Mouse (Mus musculus) splenic B cell, adult 2 months (primary cell): ENCODE results near the gene Scamp3.
A peak's percentile ranks its signal among the peaks of the same experiment; 100 is the strongest.

Experiments
- DNase-seq: peaks from one replicate; pipeline ENCODE4 v3.0.0-alpha.2; 2011; ENCODE audit warnings: low read depth, low spot score
- H3K27me3 ChIP-seq: 2 replicates; pipeline ENCODE4 v1.6.1; 2012; ENCODE audit warnings: mild to moderate bottlenecking, low read length, moderate library complexity, mixed read lengths; ENCODE audit not compliant: control insufficient read depth, poor library complexity, insufficient read depth, severe bottlenecking
- H3K36me3 ChIP-seq: 2 replicates; pipeline ENCODE4 v1.6.1; 2012; ENCODE audit warnings: mild to moderate bottlenecking, low read length, moderate library complexity, mixed read lengths; ENCODE audit not compliant: control insufficient read depth, poor library complexity, insufficient read depth, severe bottlenecking

The Scamp3 gene

GRCm38 (mm10) chr3:89179056-89179455, 1.8 kb downstream of the Scamp3 start:
- Histone ChIP-seq H3K27me3 (no peaks in the 10 kb centered on the region), H3K36me3 (peaks cover 19% of the 10 kb centered on the region; the same call in 1 of the 2 replicates)
- no peak for DNase-seq

- Histone ChIP-seq H3K27me3 (no peaks in the 10 kb centered on the region), H3K36me3 (peaks cover 7% of the 10 kb centered on the region; the same call in 1 of the 2 replicates)
- no peak for DNase-seq
Measured at GRCm38 (mm10) chr3:89181749-89182500, 4.7 kb downstream of the Scamp3 start.

- no peaks in the 10 kb centered on the region for H3K27me3 ChIP-seq
- DNase-seq, result no peak
- peaks cover 7% of the 10 kb centered on the region; the same call in 1 of the 2 replicates for H3K36me3 ChIP-seq
Measured at GRCm38 (mm10) chr3:89182531-89183057, 5.3 kb downstream of the Scamp3 start.

GRCm38 (mm10) chr3:89183058-89183958, 6.0 kb downstream of the Scamp3 start, which contains the start of gene Fam189b:
Fam189b (plus strand) TSS chr3:89183143.
- Histone ChIP-seq H3K27me3 (no peaks in the 10 kb centered on the region), H3K36me3 (peaks cover 7% of the 10 kb centered on the region; the same call in 1 of the 2 replicates)
- no peak for DNase-seq

- DNase-seq, result no peak
- H3K27me3 ChIP-seq, result no peaks in the 10 kb centered on the region
Measured at GRCm38 (mm10) chr3:89183959-89184315, 6.7 kb downstream of the Scamp3 start.

GRCm38 (mm10) chr3:89187197-89187596, 9.9 kb downstream of the Scamp3 start:
- DNase-seq, result peak; percentile 32

More at GRCm38 (mm10) chr3:89183959-89184315, 6.7 kb downstream of the Scamp3 start:
- H3K36me3 ChIP-seq, result peaks cover 6% of the 10 kb centered on the region; the same call in 1 of the 2 replicates

GRCm38 (mm10) chr3:89187690-89188477, 10.6 kb downstream of the Scamp3 start:
- Histone ChIP-seq H3K27me3 (no peaks in the 10 kb centered on the region), H3K36me3 (no peaks in the 10 kb centered on the region)
- DNase-seq, result peak; percentile 52

More at GRCm38 (mm10) chr3:89187197-89187596, 9.9 kb downstream of the Scamp3 start:
- H3K36me3 ChIP-seq, result no peaks in the 10 kb centered on the region
- no peaks in the 10 kb centered on the region for H3K27me3 ChIP-seq

- H3K27me3 ChIP-seq, result no peaks in the 10 kb centered on the region
- DNase-seq, result peak; percentile 37
Measured at GRCm38 (mm10) chr3:89188478-89188875, 11.2 kb downstream of the Scamp3 start.

GRCm38 (mm10) chr3:89190436-89190835, 13.2 kb downstream of the Scamp3 start:
- peak; percentile 52 for DNase-seq
- no peaks in the 10 kb centered on the region for H3K27me3 ChIP-seq
- H3K36me3 ChIP-seq, result no peaks in the 10 kb centered on the region

More at GRCm38 (mm10) chr3:89188478-89188875, 11.2 kb downstream of the Scamp3 start:
- no peaks in the 10 kb centered on the region for H3K36me3 ChIP-seq

- H3K36me3 ChIP-seq, result no peaks in the 10 kb centered on the region
- H3K27me3 ChIP-seq, result no peaks in the 10 kb centered on the region
- DNase-seq, result no peak
Measured at GRCm38 (mm10) chr3:89193351-89193750, 16.1 kb downstream of the Scamp3 start.

- Histone ChIP-seq H3K27me3 (no peaks in the 10 kb centered on the region), H3K36me3 (no peaks in the 10 kb centered on the region)
- peak; percentile 69 for DNase-seq
Measured at GRCm38 (mm10) chr3:89193853-89194252, 16.6 kb downstream of the Scamp3 start.

GRCm38 (mm10) chr3:89195979-89196877, 19.0 kb downstream of the Scamp3 start:
- DNase-seq, result peak; percentile 97
- H3K27me3 ChIP-seq, result no peaks in the 10 kb centered on the region
- H3K36me3 ChIP-seq, result no peaks in the 10 kb centered on the region

- no peaks in the 10 kb centered on the region; the same call in 1 of the 2 replicates for H3K36me3 ChIP-seq
- DNase-seq, result peak; percentile 32
- no peaks in the 10 kb centered on the region for H3K27me3 ChIP-seq
Measured at GRCm38 (mm10) chr3:89199839-89200238, 22.6 kb downstream of the Scamp3 start.
